Mouse (Mus musculus): ENCODE data around the gene Tor1aip1. TPM values are rescaled to one million over a fixed set of nuclear protein-coding genes. Genes with fewer than 3 reads are reported as not detected.
A peak's percentile ranks its signal among the peaks of the same experiment; 100 is the strongest.

The Tor1aip1 gene
- total and polyA plus RNA-seq, 3 experiments: 13.1 to 22.9 TPM; not detected in 1

DNA sequence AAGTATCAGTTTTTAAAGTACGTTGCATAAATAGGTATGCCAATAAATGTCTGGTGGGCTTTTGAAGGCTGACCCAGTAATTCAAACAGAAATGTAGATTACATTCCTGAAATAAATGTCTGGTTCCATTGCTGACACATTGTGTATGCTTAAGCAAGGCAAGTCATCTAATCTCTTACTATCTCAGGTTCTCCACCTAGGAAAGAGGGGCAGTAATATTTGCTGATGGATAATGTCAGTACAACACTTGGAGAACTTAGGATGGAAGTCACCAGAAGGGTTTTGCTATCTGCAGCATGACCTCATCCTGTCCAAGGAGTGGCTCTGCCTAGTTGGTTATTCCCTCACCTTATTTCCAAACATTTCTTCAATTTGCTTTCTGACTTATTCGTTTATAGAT, 41.8 kb downstream of the Tor1aip1 start:
- no peaks in the 10 kb centered on the region for H3K9me3 ChIP-seq (replicated peaks; ENCODE audit: insufficient read depth, low read length)
- no peaks in the 10 kb centered on the region for H3K79me2 ChIP-seq (ENCODE audit: control insufficient read depth, insufficient read depth, low read length, poor library complexity)
- H3K27ac ChIP-seq (ENCODE audit: control insufficient read depth, low read depth, low read length): no peak overlapping the region
- H3K27me3 ChIP-seq (ENCODE audit: control insufficient read depth in 1 of 2, insufficient read depth in 2 of 2, low read length in 2 of 2): no peaks in the 10 kb centered on the region
- TF ChIP-seq BHLHE40 (IDR thresholded peaks at IDR 0.05; ENCODE audit: borderline replicate concordance, low read depth, low read length) (no peak), POLR2A (IDR thresholded peaks at IDR 0.05; ENCODE audit: control insufficient read depth in 1 of 2, insufficient read depth in 1 of 2, low read depth in 1 of 2, low read length in 2 of 2, poor library complexity in 1 of 2) (no peak), ZC3H11A (IDR thresholded peaks at IDR 0.05; ENCODE audit: low read depth, low read length) (no peak), MEF2A (IDR thresholded peaks at IDR 0.05; ENCODE audit: extremely low read depth, insufficient replicate concordance, low read depth, low read length, poor library complexity, severe bottlenecking) (no peak), SIN3A (IDR thresholded peaks at IDR 0.05; ENCODE audit: low read length) (no peak), MAZ (IDR thresholded peaks at IDR 0.05; ENCODE audit: low read depth, low read length) (no peak)
- peaks cover 0 to 11% of the 10 kb centered on the region in 2 experiments; a peak in 2 of 4 replicates for H3K36me3 ChIP-seq (ENCODE audit: control insufficient read depth in 1 of 2, insufficient read depth in 2 of 2, low read length in 2 of 2)
- H3K4me1 ChIP-seq (ENCODE audit: control insufficient read depth in 1 of 2, insufficient read depth in 2 of 2, low read length in 2 of 2): peaks cover 1 to 4% of the 10 kb centered on the region in 2 experiments; a peak in 2 of 4 replicates
- no peak for DNase-seq (ENCODE audit: low read depth, low spot score)
- no peak overlapping the region for H3K4me3 ChIP-seq (ENCODE audit: control insufficient read depth in 1 of 2, insufficient read depth in 1 of 2, low read depth in 2 of 2, low read length in 2 of 2)
- H3K9ac ChIP-seq (ENCODE audit: control insufficient read depth, low read depth, low read length, poor library complexity, severe bottlenecking): no peak overlapping the region

DNA sequence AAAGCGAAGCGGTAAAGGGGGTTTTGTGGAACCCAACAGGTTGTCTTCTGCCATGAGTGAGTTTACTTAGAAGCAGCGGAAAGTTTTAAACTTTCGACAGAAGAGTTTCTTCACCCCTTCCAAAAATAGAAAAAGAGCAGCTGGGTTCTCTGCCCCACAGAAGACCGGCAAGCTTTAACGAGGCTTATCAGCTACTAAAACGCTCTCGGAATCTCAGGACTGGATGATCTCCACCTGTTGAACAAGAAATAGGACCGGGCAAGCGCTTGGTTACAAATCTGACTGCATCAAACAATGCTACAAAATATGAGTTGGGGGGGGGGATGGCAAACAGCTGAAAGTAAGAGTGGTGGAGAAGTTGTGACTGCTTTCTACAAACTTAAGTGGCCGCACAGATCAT, 45.9 kb downstream of the Tor1aip1 start:
- Histone ChIP-seq H3K9ac (ENCODE audit: control insufficient read depth, low read depth, low read length, poor library complexity, severe bottlenecking) (no peak overlapping the region), H3K36me3 (ENCODE audit: control insufficient read depth in 1 of 2, insufficient read depth in 2 of 2, low read length in 2 of 2) (peaks cover 0 to 9% of the 10 kb centered on the region in 2 experiments; a peak in 2 of 4 replicates)

GRCm38 (mm10) chr1:155989387-155989786, 46.9 kb downstream of the Tor1aip1 start:
- TF ChIP-seq EP300 (IDR thresholded peaks at IDR 0.05; ENCODE audit: low read depth in 1 of 2, low read length in 2 of 2) (peak in 1 of 2 experiments; percentile 33; a peak in 2 of 4 replicates), ZC3H11A (IDR thresholded peaks at IDR 0.05; ENCODE audit: low read depth, low read length) (no peak), GATA1 (IDR thresholded peaks at IDR 0.05; ENCODE audit: low read depth, low read length) (peak; percentile 38; the same call in 1 of the 2 replicates)
- H3K4me3 ChIP-seq (ENCODE audit: control insufficient read depth in 1 of 2, insufficient read depth in 1 of 2, low read depth in 2 of 2, low read length in 2 of 2): no peak overlapping the region; a peak in 1 of 4 replicates
- H3K27ac ChIP-seq (ENCODE audit: control insufficient read depth, low read depth, low read length): no peak overlapping the region
- H3K27me3 ChIP-seq (ENCODE audit: control insufficient read depth in 1 of 2, insufficient read depth in 2 of 2, low read length in 2 of 2): no peaks in the 10 kb centered on the region
- H3K9ac ChIP-seq (ENCODE audit: control insufficient read depth, low read depth, low read length, poor library complexity, severe bottlenecking): no peak overlapping the region
- H3K36me3 ChIP-seq (ENCODE audit: control insufficient read depth in 1 of 2, insufficient read depth in 2 of 2, low read length in 2 of 2): peaks cover 0 to 7% of the 10 kb centered on the region in 2 experiments; a peak in 2 of 4 replicates
- DNase-seq (ENCODE audit: low read depth, low spot score): peak; percentile 80
- H3K79me2 ChIP-seq (ENCODE audit: control insufficient read depth, insufficient read depth, low read length, poor library complexity): no peaks in the 10 kb centered on the region
- no peaks in the 10 kb centered on the region for H3K9me3 ChIP-seq (replicated peaks; ENCODE audit: insufficient read depth, low read length)
- H3K4me1 ChIP-seq (ENCODE audit: control insufficient read depth in 1 of 2, insufficient read depth in 2 of 2, low read length in 2 of 2): peaks cover 4 to 9% of the 10 kb centered on the region in 2 experiments; a peak in 3 of 4 replicates

More for the DNA sequence above, 45.9 kb downstream of the Tor1aip1 start:
- Histone ChIP-seq H3K9me3 (replicated peaks; ENCODE audit: insufficient read depth, low read length) (no peaks in the 10 kb centered on the region), H3K4me3 (ENCODE audit: control insufficient read depth in 1 of 2, insufficient read depth in 1 of 2, low read depth in 2 of 2, low read length in 2 of 2) (no peak overlapping the region), H3K4me1 (ENCODE audit: control insufficient read depth in 1 of 2, insufficient read depth in 2 of 2, low read length in 2 of 2) (peaks cover 4 to 10% of the 10 kb centered on the region in 2 experiments; a peak in 3 of 4 replicates), H3K27ac (ENCODE audit: control insufficient read depth, low read depth, low read length) (no peak overlapping the region), H3K27me3 (ENCODE audit: control insufficient read depth in 1 of 2, insufficient read depth in 2 of 2, low read length in 2 of 2) (no peaks in the 10 kb centered on the region), H3K79me2 (ENCODE audit: control insufficient read depth, insufficient read depth, low read length, poor library complexity) (no peaks in the 10 kb centered on the region)
- DNase-seq (ENCODE audit: low read depth, low spot score): no peak
- no peak for TF ChIP-seq TCF12 (IDR thresholded peaks at IDR 0.05; ENCODE audit: low read depth, low read length)
- TF ChIP-seq JUND (IDR thresholded peaks at IDR 0.05; ENCODE audit: low read depth, low read length): no peak
- no peak for TF ChIP-seq CTCF (IDR thresholded peaks at IDR 0.05 in 2 of 3, conservative IDR thresholded peaks at IDR 0.05 in 1 of 3; ENCODE audit: control insufficient read depth in 1 of 3, insufficient read depth in 1 of 3, low read depth in 2 of 3, low read length in 3 of 3, poor library complexity in 1 of 3, severe bottlenecking in 1 of 3)
- TF ChIP-seq E2F4 (IDR thresholded peaks at IDR 0.05; ENCODE audit: borderline replicate concordance, low read depth, low read length): no peak
- no peak for TF ChIP-seq ZNF384 (IDR thresholded peaks at IDR 0.05; ENCODE audit: low read depth, low read length)
- TF ChIP-seq GATA1 (IDR thresholded peaks at IDR 0.05; ENCODE audit: low read depth, low read length): no peak
